10 mouse cellular contexts compared by ENCODE assay signal in genomic region chr4:132428022-132428542, GRCm38 (mm10). TPM values are rescaled to one million over a fixed set of nuclear protein-coding genes. Genes with fewer than 3 reads are reported as not detected.
A peak's percentile ranks its signal among the peaks of the same experiment; 100 is the strongest.
DNase-seq lines count a peak whose midpoint lies in the region; ATAC-seq and TF ChIP-seq lines count a peak whose summit lies in the region.
"Had no signal": no experiment of that assay in that cellular context is flagged by ENCODE, and none has a peak within 500 bp of the region (broad histone marks: within the 10 kb centered on the region; RNA-seq: fewer than 3 reads in every experiment).

No protein-coding gene starts in this region.

- no peak overlapping the region for H3K9ac ChIP-seq in lung, embryonic 15.5 days
- no peak overlapping the region for H3K9ac ChIP-seq in liver, adult 2 months (ENCODE audit: low read depth, low read length)
- H3K9ac ChIP-seq in stomach, embryonic 16.5 days (ENCODE audit: low read length): no peak overlapping the region

- no peak overlapping the region for H3K4me3 ChIP-seq in lung, embryonic 15.5 days
- H3K4me3 ChIP-seq in liver, adult 2 months (ENCODE audit: insufficient read depth, low read depth, low read length): no peak overlapping the region
- H3K4me3 ChIP-seq in stomach, embryonic 16.5 days (replicated peaks; ENCODE audit: low read length): no peak overlapping the region

- TF ChIP-seq POLR2A in liver, adult 2 months (IDR thresholded peaks at IDR 0.05; ENCODE audit: extremely low read depth, insufficient read depth, low read length): no peak

- no peak for DNase-seq in lung, postnatal 14 days
- peak; percentile 11 for DNase-seq in embryo, embryonic 9.5 days (ENCODE audit: extremely low spot score)
- peak; percentile 26 for DNase-seq in liver, adult 2 months (ENCODE audit: extremely low read depth, low read depth, low spot score)
- no peak for DNase-seq in right cerebral cortex, postnatal 4 days
- DNase-seq in kidney, adult 9 months: no peak
- no peak for DNase-seq in layer of hippocampus, postnatal 14 days (ENCODE audit: low spot score in 2 of 2)
- DNase-seq: right cerebral cortex, adult 18-20 months had no signal

- no peak overlapping the region for H3K27ac ChIP-seq in lung, embryonic 15.5 days
- H3K27ac ChIP-seq in liver, adult 2 months (replicated peaks; ENCODE audit: insufficient read depth, low read depth, low read length): no peak overlapping the region
- H3K27ac ChIP-seq in stomach, embryonic 16.5 days (ENCODE audit: low read length): no peak overlapping the region

- no peak for TF ChIP-seq CTCF in liver, adult 2 months (IDR thresholded peaks at IDR 0.05; ENCODE audit: low read depth, low read length)

- H3K79me2 ChIP-seq in liver, adult 2 months (ENCODE audit: control insufficient read depth, insufficient read depth, low read length): no peaks in the 10 kb centered on the region

- 17% methylated on average over 9 of the region's 9 CpGs for WGBS in lung, embryonic 15.5 days
- 9% methylated on average over 9 of the region's 9 CpGs for WGBS in liver, adult 2 months
- WGBS in stomach, embryonic 16.5 days: 29% methylated on average over 9 of the region's 9 CpGs

- H3K27me3 ChIP-seq in lung, embryonic 15.5 days: no peaks in the 10 kb centered on the region
- H3K27me3 ChIP-seq in liver, adult 2 months (ENCODE audit: control insufficient read depth, insufficient read depth, low read length): no peaks in the 10 kb centered on the region
- H3K27me3 ChIP-seq in stomach, embryonic 16.5 days (ENCODE audit: control insufficient read depth, insufficient read depth, low read length): no peaks in the 10 kb centered on the region

- H3K4me2 ChIP-seq in lung, embryonic 15.5 days: no peak overlapping the region
- no peak overlapping the region for H3K4me2 ChIP-seq in stomach, embryonic 16.5 days (ENCODE audit: low read depth, low read length)

- H3K9me3 ChIP-seq in lung, embryonic 15.5 days: no peaks in the 10 kb centered on the region
- H3K9me3 ChIP-seq in stomach, embryonic 16.5 days (replicated peaks; ENCODE audit: control insufficient read depth, low read length): no peaks in the 10 kb centered on the region

- ATAC-seq in lung, embryonic 15.5 days (ENCODE audit: borderline replicate concordance, extremely low read depth, low FRiP score, low TSS enrichment): 0 out of 2 replicates have a peak, but pooled peaks have one; percentile 19
- ATAC-seq in stomach, embryonic 16.5 days (ENCODE audit: insufficient read depth, low FRiP score): peak; percentile 76
- ATAC-seq: forebrain, embryonic 14.5 days had no signal

- no peaks in the 10 kb centered on the region for H3K4me1 ChIP-seq in lung, embryonic 15.5 days
- H3K4me1 ChIP-seq in liver, adult 2 months (ENCODE audit: control insufficient read depth, insufficient read depth, low read length): no peaks in the 10 kb centered on the region; the same call in 1 of the 2 replicates
- peaks cover 2% of the 10 kb centered on the region; the same call in 1 of the 2 replicates for H3K4me1 ChIP-seq in stomach, embryonic 16.5 days (ENCODE audit: control insufficient read depth, insufficient read depth, low read length)

- no peaks in the 10 kb centered on the region for H3K36me3 ChIP-seq in lung, embryonic 15.5 days
- no peaks in the 10 kb centered on the region for H3K36me3 ChIP-seq in liver, adult 2 months (ENCODE audit: control insufficient read depth, insufficient read depth, low read length)
- H3K36me3 ChIP-seq in stomach, embryonic 16.5 days (ENCODE audit: control insufficient read depth, insufficient read depth, low read length): no peaks in the 10 kb centered on the region

RNA-seq across cellular contexts. Expression of gene Phactr4, which starts 5.8 kb away (rescaled TPM):
- 17.6 and 18.7 TPM in 2 replicates for polyA plus RNA-seq in lung, embryonic 15.5 days (2015; fragmentation: Nextera tagmentation; extraction: Ambion mirVana)
- total RNA-seq in liver, adult 2 months (2014; rRNA removed): 6.6 and 8.9 TPM in 2 replicates
- 7.2 and 8.0 TPM in 2 replicates for polyA plus RNA-seq in liver, adult 2 months (2012; rRNA removed)
- polyA plus RNA-seq in stomach, embryonic 16.5 days (2015; fragmentation: Nextera tagmentation; extraction: Ambion mirVana): 25.9 and 29.9 TPM in 2 replicates
- 10 to 100 TPM in 1 of 2 experiments, 1 to 10 TPM in 1; 9.3 to 10.5 TPM for total RNA-seq in layer of hippocampus, postnatal 14 days (2021)

RNA-seq across cellular contexts. Expression of gene Med18, which starts 35.6 kb away (rescaled TPM):
- 23.3 and 24.2 TPM in 2 replicates for polyA plus RNA-seq in lung, embryonic 15.5 days (2015; fragmentation: Nextera tagmentation; extraction: Ambion mirVana)
- total RNA-seq in liver, adult 2 months (2014; rRNA removed): 3.8 TPM in 2 replicates
- polyA plus RNA-seq in liver, adult 2 months (2012; rRNA removed): 1.0 and 1.4 TPM in 2 replicates
- polyA plus RNA-seq in stomach, embryonic 16.5 days (2015; fragmentation: Nextera tagmentation; extraction: Ambion mirVana): 19.5 and 20.0 TPM in 2 replicates
- 1 to 10 TPM; 6.6 to 7.9 TPM for total RNA-seq in layer of hippocampus, postnatal 14 days (2021)

Comparison
In these comparisons a context has a peak if more than half of its experiments do, and no peak if none do; other contexts are left out.
1. DNase-seq: peak in embryo, embryonic 9.5 days (single experiment) and liver, adult 2 months (single experiment); none in lung, postnatal 14 days (single experiment), right cerebral cortex, postnatal 4 days (single experiment), kidney, adult 9 months (single experiment) and layer of hippocampus, postnatal 14 days (0 of 2).